Mouse (Mus musculus): ENCODE measurements around the gene Cdh5. TPM values are rescaled to one million over a fixed set of nuclear protein-coding genes. Genes with fewer than 3 reads are reported as not detected.

The Cdh5 gene
- polyA plus RNA-seq, 1 experiment: not detected

DNA sequence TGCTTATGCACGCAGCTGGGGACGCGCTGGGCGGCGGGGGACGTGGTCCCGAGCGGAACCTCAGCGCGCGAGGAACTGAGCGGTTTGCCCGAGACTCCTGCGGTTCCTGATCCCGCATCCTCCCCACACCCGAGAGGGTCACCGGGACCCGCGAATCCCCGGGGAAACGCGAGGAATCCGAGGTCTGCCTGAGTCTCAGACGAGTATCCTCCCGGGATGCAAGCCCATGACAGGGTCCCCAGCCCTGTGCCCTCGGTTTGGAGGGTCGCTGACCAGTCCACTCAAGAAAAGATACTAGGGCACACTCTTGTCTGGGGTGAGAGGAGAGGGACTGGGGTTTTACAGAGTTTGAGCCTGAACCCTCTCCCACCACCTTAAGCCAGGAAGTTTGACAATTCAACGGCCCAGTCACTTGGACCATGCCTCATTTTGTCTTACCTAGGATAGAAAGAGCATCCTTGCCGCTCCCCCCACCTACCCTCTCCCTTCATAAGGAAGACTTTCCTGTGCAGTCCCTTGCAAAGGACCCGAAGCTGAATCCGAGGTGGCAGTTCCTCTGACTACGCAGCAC, 69.7 kb downstream of the Cdh5 start:
- no peak for TF ChIP-seq POLR2A (IDR thresholded peaks at IDR 0.05; ENCODE audit: insufficient read depth, low read depth, low read length)
- no peak for TF ChIP-seq CTCF (IDR thresholded peaks at IDR 0.05; ENCODE audit: insufficient read depth, low read depth, low read length)
- 5% methylated on average over 32 of the region's 32 CpGs for WGBS
- Histone ChIP-seq H3K4me1 (ENCODE audit: control insufficient read depth, insufficient read depth, low read length) (peaks cover 10% of the 10 kb centered on the region), H3K4me3 (ENCODE audit: insufficient read depth, low read depth, low read length) (peak overlapping the region; percentile 59), H3K27ac (ENCODE audit: insufficient read depth, low read depth, low read length) (no peak overlapping the region)

DNA sequence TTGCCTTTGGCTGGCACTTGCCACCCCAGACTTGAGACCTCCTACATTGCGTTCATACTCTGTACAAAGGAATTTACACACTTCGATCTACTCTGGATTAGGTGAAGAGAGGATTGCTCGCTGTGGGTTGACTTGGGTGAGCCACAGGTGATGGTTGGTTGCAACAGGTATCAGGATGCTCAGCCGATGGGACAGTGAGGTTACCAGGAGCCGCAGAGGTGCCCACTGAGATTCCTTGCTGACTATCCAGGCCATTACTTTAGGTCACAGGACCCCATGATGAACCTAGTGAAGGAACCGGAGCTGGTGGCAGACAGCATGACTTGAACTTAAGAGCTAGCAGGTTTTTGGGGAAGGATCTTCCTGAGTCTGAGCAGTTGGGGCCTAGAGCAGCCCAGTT, 71.0 kb downstream of the Cdh5 start:
- H3K27ac ChIP-seq (ENCODE audit: insufficient read depth, low read depth, low read length): no peak overlapping the region
- WGBS: 91% methylated on average over 6 of the region's 6 CpGs
- H3K4me3 ChIP-seq (ENCODE audit: insufficient read depth, low read depth, low read length): no peak overlapping the region
- TF ChIP-seq POLR2A (IDR thresholded peaks at IDR 0.05; ENCODE audit: insufficient read depth, low read depth, low read length) (no peak), CTCF (IDR thresholded peaks at IDR 0.05; ENCODE audit: insufficient read depth, low read depth, low read length) (no peak)
- peaks cover 21% of the 10 kb centered on the region for H3K4me1 ChIP-seq (ENCODE audit: control insufficient read depth, insufficient read depth, low read length)

GRCm38 (mm10) chr8:104175848-104176527, 74.6 kb downstream of the Cdh5 start:
- peaks cover 16% of the 10 kb centered on the region for H3K4me1 ChIP-seq (ENCODE audit: control insufficient read depth, insufficient read depth, low read length)
- no peak overlapping the region for H3K4me3 ChIP-seq (ENCODE audit: insufficient read depth, low read depth, low read length)
- no peak for TF ChIP-seq CTCF (IDR thresholded peaks at IDR 0.05; ENCODE audit: insufficient read depth, low read depth, low read length)
- 78% methylated on average over 8 of the region's 8 CpGs for WGBS
- no peak overlapping the region for H3K27ac ChIP-seq (ENCODE audit: insufficient read depth, low read depth, low read length)

DNA sequence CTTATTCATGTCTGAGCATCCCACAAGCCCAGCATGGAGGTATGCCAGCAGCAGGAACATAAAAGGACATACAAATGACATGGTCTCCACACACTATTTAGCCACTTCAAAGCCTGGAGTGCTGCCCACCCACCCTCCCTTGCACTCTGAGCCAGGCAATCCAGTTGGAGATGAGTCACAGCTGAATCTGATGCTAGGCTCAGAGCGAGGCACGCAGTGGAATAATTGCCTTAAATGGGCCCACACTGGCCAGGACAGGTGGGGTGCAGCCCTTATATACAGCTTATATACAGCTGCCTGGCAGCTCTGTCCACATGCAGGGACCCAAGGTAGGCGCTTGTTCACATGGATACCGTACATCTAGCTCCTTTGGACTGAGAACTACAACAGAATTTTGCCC, 75.6 kb downstream of the Cdh5 start:
- 60% methylated on average over 4 of the region's 4 CpGs for WGBS
- Histone ChIP-seq H3K4me3 (ENCODE audit: insufficient read depth, low read depth, low read length) (no peak overlapping the region), H3K4me1 (ENCODE audit: control insufficient read depth, insufficient read depth, low read length) (peaks cover 11% of the 10 kb centered on the region), H3K27ac (ENCODE audit: insufficient read depth, low read depth, low read length) (no peak overlapping the region)
- no peak for TF ChIP-seq CTCF (IDR thresholded peaks at IDR 0.05; ENCODE audit: insufficient read depth, low read depth, low read length)
- no peak for TF ChIP-seq POLR2A (IDR thresholded peaks at IDR 0.05; ENCODE audit: insufficient read depth, low read depth, low read length)

GRCm38 (mm10) chr8:104184905-104185304, 83.5 kb downstream of the Cdh5 start:
- WGBS: 41% methylated on average over 6 of the region's 6 CpGs
- no peak overlapping the region for H3K27ac ChIP-seq (ENCODE audit: insufficient read depth, low read depth, low read length)
- TF ChIP-seq POLR2A (IDR thresholded peaks at IDR 0.05; ENCODE audit: insufficient read depth, low read depth, low read length) (no peak), CTCF (IDR thresholded peaks at IDR 0.05; ENCODE audit: insufficient read depth, low read depth, low read length) (no peak)
- no peaks in the 10 kb centered on the region for H3K4me1 ChIP-seq (ENCODE audit: control insufficient read depth, insufficient read depth, low read length)
- H3K4me3 ChIP-seq (ENCODE audit: insufficient read depth, low read depth, low read length): no peak overlapping the region

DNA sequence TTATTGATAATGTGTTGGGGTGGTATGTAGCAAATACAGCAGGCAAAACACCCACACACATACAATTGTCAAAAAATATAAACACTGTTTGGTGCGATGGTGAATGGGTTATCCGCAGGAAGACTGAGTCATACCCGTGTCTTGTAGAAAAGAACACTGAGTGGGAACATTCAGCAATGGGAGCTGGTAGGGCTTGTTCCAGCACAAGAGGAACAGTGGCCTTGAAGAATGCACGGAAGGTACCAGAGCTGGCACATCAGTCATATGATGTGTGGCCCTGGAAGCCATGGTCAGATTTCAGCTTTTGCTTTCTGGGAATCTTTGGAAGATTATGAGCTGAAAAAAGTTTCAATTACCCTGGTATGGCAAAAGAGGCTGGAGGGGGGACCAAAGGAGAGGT, 85.4 kb downstream of the Cdh5 start:
- Histone ChIP-seq H3K4me3 (ENCODE audit: insufficient read depth, low read depth, low read length) (no peak overlapping the region), H3K4me1 (ENCODE audit: control insufficient read depth, insufficient read depth, low read length) (no peaks in the 10 kb centered on the region), H3K27ac (ENCODE audit: insufficient read depth, low read depth, low read length) (no peak overlapping the region)
- TF ChIP-seq CTCF (IDR thresholded peaks at IDR 0.05; ENCODE audit: insufficient read depth, low read depth, low read length) (no peak), POLR2A (IDR thresholded peaks at IDR 0.05; ENCODE audit: insufficient read depth, low read depth, low read length) (no peak)
- 59% methylated on average over 4 of the region's 4 CpGs for WGBS

GRCm38 (mm10) chr8:104187622-104188021, 86.2 kb downstream of the Cdh5 start:
- Histone ChIP-seq H3K4me1 (ENCODE audit: control insufficient read depth, insufficient read depth, low read length) (peaks cover 2% of the 10 kb centered on the region; the same call in 1 of the 2 replicates), H3K27ac (ENCODE audit: insufficient read depth, low read depth, low read length) (no peak overlapping the region), H3K4me3 (ENCODE audit: insufficient read depth, low read depth, low read length) (no peak overlapping the region)
- TF ChIP-seq CTCF (IDR thresholded peaks at IDR 0.05; ENCODE audit: insufficient read depth, low read depth, low read length) (no peak), POLR2A (IDR thresholded peaks at IDR 0.05; ENCODE audit: insufficient read depth, low read depth, low read length) (no peak)
- WGBS: 91% methylated on average over 6 of the region's 6 CpGs

DNA sequence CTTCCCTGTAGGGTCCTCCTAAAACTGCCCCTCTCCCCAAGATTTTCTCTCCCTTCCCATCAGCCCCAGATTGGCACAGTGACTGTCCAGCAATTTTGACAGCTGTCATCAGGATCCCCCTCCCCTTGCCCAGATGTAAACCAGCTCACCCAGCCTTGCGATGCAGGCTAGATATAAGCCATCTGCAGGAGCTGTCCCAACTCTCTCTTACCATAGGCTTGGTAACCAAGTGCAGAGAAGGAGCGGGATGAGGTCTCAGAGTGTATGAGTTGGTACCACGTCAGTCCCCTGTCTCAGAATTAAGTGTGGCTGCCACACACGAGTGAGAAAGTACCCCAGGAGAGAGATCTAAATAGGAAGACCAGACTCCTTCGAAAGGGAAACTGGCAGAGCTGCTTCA, 87.0 kb downstream of the Cdh5 start:
- H3K27ac ChIP-seq (ENCODE audit: insufficient read depth, low read depth, low read length): no peak overlapping the region
- peaks cover 2% of the 10 kb centered on the region; the same call in 1 of the 2 replicates for H3K4me1 ChIP-seq (ENCODE audit: control insufficient read depth, insufficient read depth, low read length)
- TF ChIP-seq POLR2A (IDR thresholded peaks at IDR 0.05; ENCODE audit: insufficient read depth, low read depth, low read length): no peak
- no peak for TF ChIP-seq CTCF (IDR thresholded peaks at IDR 0.05; ENCODE audit: insufficient read depth, low read depth, low read length)
- H3K4me3 ChIP-seq (ENCODE audit: insufficient read depth, low read depth, low read length): no peak overlapping the region
- 79% methylated on average over 5 of the region's 5 CpGs for WGBS

DNA sequence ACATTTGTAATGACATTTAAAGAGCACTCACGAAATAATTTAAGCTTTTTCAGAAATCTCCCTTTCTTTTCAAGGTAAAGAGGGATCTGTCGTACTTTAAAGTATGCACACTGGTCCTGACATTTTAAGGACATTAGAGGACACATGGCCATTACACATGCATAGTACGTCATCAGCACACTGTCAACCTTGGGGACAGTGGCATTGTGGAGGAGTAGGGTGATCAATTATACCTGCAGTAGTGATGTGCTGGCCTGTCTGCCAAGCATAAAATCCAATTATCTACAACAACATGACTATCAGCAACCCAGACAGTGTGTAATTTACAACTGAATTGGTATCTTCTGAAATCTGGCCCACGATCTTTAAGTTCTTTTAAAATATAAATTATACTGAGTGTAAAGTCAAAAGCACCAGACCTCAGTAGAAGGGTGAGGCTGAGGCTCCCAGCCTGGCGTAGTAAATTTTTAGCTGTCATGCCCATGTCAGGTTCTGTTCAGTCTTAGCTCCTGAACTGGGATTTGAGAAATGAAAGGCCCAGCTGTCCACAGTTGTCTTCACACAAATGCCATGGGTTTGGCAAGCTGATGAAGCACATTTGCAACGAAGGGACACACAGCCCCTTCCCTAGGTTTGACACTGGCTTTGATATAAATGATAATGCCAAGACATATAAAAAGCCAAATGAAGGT, 89.5 kb downstream of the Cdh5 start:
- TF ChIP-seq CTCF (IDR thresholded peaks at IDR 0.05; ENCODE audit: insufficient read depth, low read depth, low read length) (no peak), POLR2A (IDR thresholded peaks at IDR 0.05; ENCODE audit: insufficient read depth, low read depth, low read length) (no peak)
- no peak overlapping the region for H3K4me3 ChIP-seq (ENCODE audit: insufficient read depth, low read depth, low read length)
- no peak overlapping the region for H3K27ac ChIP-seq (ENCODE audit: insufficient read depth, low read depth, low read length)
- 75% methylated on average over 6 of the region's 6 CpGs for WGBS
- H3K4me1 ChIP-seq (ENCODE audit: control insufficient read depth, insufficient read depth, low read length): peaks cover 2% of the 10 kb centered on the region; the same call in 1 of the 2 replicates
